Mouse (Mus musculus) heart, postnatal 0 days (tissue): ENCODE data around the gene Dlg2. TPM values are rescaled to one million over a fixed set of nuclear protein-coding genes. Genes with fewer than 3 reads are reported as not detected.

ENCODE experiments used
- ATAC-seq: fragments of 200-750 bp; cut with Nextera tagmentation; 2 replicates; pipeline ENCODE4 v1.8.0; 2017; ENCODE audit warnings: low read depth, moderate number of reproducible peaks, moderate library complexity; ENCODE audit not compliant: insufficient read depth
- DNase-seq: peaks from one replicate; pipeline ENCODE4 v3.0.0-alpha.2; 2016; ENCODE audit warnings: low spot score
- H3K27ac ChIP-seq: fragments of 300-500 bp; sonication (generic); 2 replicates; pipeline ENCODE4 v1.5.1; 2014; ENCODE audit warnings: low read depth, mild to moderate bottlenecking
- H3K27me3 ChIP-seq: fragments of 300-500 bp; sonication (generic); 2 replicates; pipeline ENCODE4 v1.6.1; 2014; ENCODE audit warnings: low read length, mixed read lengths; ENCODE audit not compliant: control insufficient read depth, insufficient read depth
- H3K36me3 ChIP-seq: fragments of 300-500 bp; sonication (generic); replicated peaks from 2 replicates; pipeline ENCODE4 v1.6.1; 2014; ENCODE audit warnings: low read length, mixed read lengths; ENCODE audit not compliant: control insufficient read depth, insufficient read depth
- H3K4me1 ChIP-seq: fragments of 300-500 bp; sonication (generic); 2 replicates; pipeline ENCODE4 v1.6.1; 2014; ENCODE audit warnings: antibody characterized with exemption; ENCODE audit not compliant: control insufficient read depth, insufficient read depth
- H3K4me2 ChIP-seq: fragments of 300-500 bp; sonication (generic); 2 replicates; pipeline ENCODE4 v1.6.1; 2014; ENCODE audit warnings: low read depth, mild to moderate bottlenecking, low read length, moderate library complexity
- H3K4me3 ChIP-seq: fragments of 300-500 bp; sonication (generic); 2 replicates; pipeline ENCODE4 v1.5.1; 2014; ENCODE audit warnings: low read depth, low read length
- H3K9ac ChIP-seq: fragments of 300-500 bp; sonication (generic); replicated peaks from 2 replicates; pipeline ENCODE4 v1.6.1; 2014; ENCODE audit warnings: low read depth, low read length, mixed read lengths
- H3K9me3 ChIP-seq: fragments of 300-500 bp; sonication (generic); replicated peaks from 2 replicates; pipeline ENCODE4 v1.6.1; 2016; ENCODE audit warnings: low read length; ENCODE audit not compliant: control insufficient read depth
- CTCF ChIP-seq: IDR thresholded peaks from 2 replicates; pipeline ENCODE4 v1.5.1; 2016; ENCODE audit warnings: antibody characterized with exemption, control low read depth, low read depth
- EP300 ChIP-seq: IDR thresholded peaks from 2 replicates; pipeline ENCODE4 v1.6.1; 2016; ENCODE audit warnings: antibody characterized with exemption, low read depth
- WGBS: fragments of 180-500 bp; shearing (Covaris S2); extraction: QIAGEN DNeasy Blood & Tissue Kit; methylation state at CpG from one replicate; pipeline ENCODE4 v1.1.7; 2014; 5-methylcytosine and 5-hydroxymethylcytosine counted together
- polyA plus RNA-seq: library from polyadenylated mRNA; unstranded; fragments of >200 nt; fragmentation: Nextera tagmentation; extraction: Ambion mirVana; gene quantifications from 2 replicates; pipeline ENCODE4 v1.2.1, GENCODE M21; 2015
- total RNA-seq: library from RNA; depleted of rRNA; stranded (reverse); fragments of >200 nt; gene quantifications from 2 replicates; pipeline ENCODE4 v1.2.3, GENCODE M21; 2014; ENCODE audit warnings: low replicate concordance

The Dlg2 gene
- total and polyA plus RNA-seq, 2 experiments from 2014 or later = 1.3 to 2.3 TPM

DNA sequence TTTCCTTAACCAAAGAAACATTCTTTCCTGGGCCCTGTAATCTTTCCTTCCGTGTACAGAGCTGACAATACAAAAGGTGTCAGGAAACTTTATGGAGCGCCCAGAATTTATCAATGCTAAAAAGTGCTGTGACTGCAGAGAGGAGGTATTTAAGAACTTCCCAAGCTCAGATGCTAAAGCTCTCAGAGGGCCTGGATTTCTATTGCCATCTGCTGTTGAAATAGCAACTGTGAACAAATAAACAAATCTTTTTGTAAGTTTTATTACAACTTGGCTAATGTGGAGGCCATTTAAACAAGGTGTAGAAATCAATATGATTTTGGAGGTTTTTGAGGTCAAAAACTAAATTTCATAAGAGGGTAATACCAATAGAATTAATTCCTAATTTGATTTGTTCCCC, 1570.8 kb downstream of the Dlg2 start:
- no peak overlapping the region for H3K4me3 ChIP-seq
- no peak overlapping the region for H3K9ac ChIP-seq
- 24% methylated on average over 2 of the region's 2 CpGs for WGBS
- ATAC-seq (no peak), DNase-seq (no peak)
- H3K4me2 ChIP-seq = no peak overlapping the region
- no peaks in the 10 kb centered on the region for H3K4me1 ChIP-seq
- no peak overlapping the region for H3K27ac ChIP-seq
- no peak for TF ChIP-seq EP300
- TF ChIP-seq CTCF = no peak
- H3K9me3 ChIP-seq = no peaks in the 10 kb centered on the region
- H3K36me3 ChIP-seq = no peaks in the 10 kb centered on the region
- H3K27me3 ChIP-seq = no peaks in the 10 kb centered on the region

- Histone ChIP-seq H3K9ac (no peak overlapping the region), H3K36me3 (no peaks in the 10 kb centered on the region), H3K4me3 (no peak overlapping the region), H3K4me1 (no peaks in the 10 kb centered on the region), H3K4me2 (no peak overlapping the region), H3K27me3 (no peaks in the 10 kb centered on the region), H3K9me3 (no peaks in the 10 kb centered on the region), H3K27ac (no peak overlapping the region)
- ATAC-seq (no peak), DNase-seq (no peak)
- WGBS = 74% methylated on average over 1 of the region's 1 CpGs
- no peak for TF ChIP-seq EP300
- TF ChIP-seq CTCF = no peak
These were observed 1572.4 kb downstream of the Dlg2 start for GRCm38 (mm10) chr7:92048876-92049275.

DNA sequence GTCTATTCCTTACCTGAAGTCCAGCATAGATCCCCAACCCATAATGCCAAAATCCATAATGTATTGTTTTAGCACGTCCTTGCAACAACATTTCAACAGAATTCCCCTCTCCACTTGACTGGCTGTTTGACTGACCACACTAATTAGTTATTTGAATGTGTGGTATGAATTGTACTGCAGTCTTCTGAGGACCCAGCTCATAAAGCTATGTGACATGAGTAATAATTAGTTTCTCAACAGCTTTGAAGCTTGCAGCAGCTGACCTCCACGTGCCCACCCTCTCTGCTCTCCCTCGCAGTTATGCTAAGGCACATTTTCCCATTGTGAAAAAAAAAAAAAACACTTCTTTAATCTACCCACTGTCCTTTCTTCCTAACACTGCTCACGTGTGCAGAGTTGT, 1590.4 kb downstream of the Dlg2 start:
- DNase-seq (no peak), ATAC-seq (no peak)
- H3K36me3 ChIP-seq = no peaks in the 10 kb centered on the region
- H3K4me3 ChIP-seq = no peak overlapping the region
- TF ChIP-seq EP300 (no peak), CTCF (no peak)
- H3K4me1 ChIP-seq = no peaks in the 10 kb centered on the region
- H3K27ac ChIP-seq = no peak overlapping the region
- no peaks in the 10 kb centered on the region for H3K9me3 ChIP-seq
- WGBS = 54% methylated on average over 4 of the region's 4 CpGs
- no peak overlapping the region for H3K9ac ChIP-seq
- no peaks in the 10 kb centered on the region for H3K27me3 ChIP-seq
- no peak overlapping the region for H3K4me2 ChIP-seq

DNA sequence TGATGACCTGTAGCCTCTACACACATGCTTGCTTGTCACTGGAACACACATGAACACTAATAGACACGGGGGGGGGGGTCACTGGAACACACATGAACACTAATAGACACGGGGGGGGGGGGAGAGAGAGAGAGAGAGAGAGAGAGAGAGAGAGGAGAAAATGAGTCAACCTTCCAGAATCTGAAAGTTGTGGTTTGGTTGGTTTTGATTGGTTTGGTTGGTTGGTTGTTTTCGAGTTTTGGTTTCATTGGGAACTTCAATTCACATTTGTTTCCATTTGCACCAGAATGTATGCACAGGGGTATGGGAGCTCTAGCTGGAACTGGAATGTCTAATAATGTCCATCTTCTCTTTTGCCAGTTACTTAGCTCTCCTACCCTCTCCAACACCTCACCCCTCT, 1611.0 kb downstream of the Dlg2 start:
- no peak overlapping the region for H3K27ac ChIP-seq
- TF ChIP-seq CTCF (no peak), EP300 (no peak)
- DNase-seq (no peak), ATAC-seq (no peak)
- H3K27me3 ChIP-seq = no peaks in the 10 kb centered on the region
- no peaks in the 10 kb centered on the region for H3K9me3 ChIP-seq
- H3K36me3 ChIP-seq = no peaks in the 10 kb centered on the region
- no peaks in the 10 kb centered on the region for H3K4me1 ChIP-seq
- H3K9ac ChIP-seq = no peak overlapping the region
- 43% methylated on average over 3 of the region's 3 CpGs for WGBS
- H3K4me3 ChIP-seq = no peak overlapping the region
- no peak overlapping the region for H3K4me2 ChIP-seq

GRCm38 (mm10) chr7:92093860-92094259, 1617.4 kb downstream of the Dlg2 start:
- TF ChIP-seq EP300 (no peak), CTCF (peak; percentile 86)
- H3K9me3 ChIP-seq = no peaks in the 10 kb centered on the region
- no peaks in the 10 kb centered on the region for H3K27me3 ChIP-seq
- no peaks in the 10 kb centered on the region for H3K4me1 ChIP-seq
- H3K4me3 ChIP-seq = no peak overlapping the region
- WGBS = 1% methylated on average over 3 of the region's 3 CpGs
- H3K27ac ChIP-seq = no peak overlapping the region
- ATAC-seq (peak; percentile 51; the same call in 1 of the 2 replicates), DNase-seq (peak; percentile 67)
- no peaks in the 10 kb centered on the region for H3K36me3 ChIP-seq
- H3K9ac ChIP-seq = no peak overlapping the region
- H3K4me2 ChIP-seq = no peak overlapping the region

DNA sequence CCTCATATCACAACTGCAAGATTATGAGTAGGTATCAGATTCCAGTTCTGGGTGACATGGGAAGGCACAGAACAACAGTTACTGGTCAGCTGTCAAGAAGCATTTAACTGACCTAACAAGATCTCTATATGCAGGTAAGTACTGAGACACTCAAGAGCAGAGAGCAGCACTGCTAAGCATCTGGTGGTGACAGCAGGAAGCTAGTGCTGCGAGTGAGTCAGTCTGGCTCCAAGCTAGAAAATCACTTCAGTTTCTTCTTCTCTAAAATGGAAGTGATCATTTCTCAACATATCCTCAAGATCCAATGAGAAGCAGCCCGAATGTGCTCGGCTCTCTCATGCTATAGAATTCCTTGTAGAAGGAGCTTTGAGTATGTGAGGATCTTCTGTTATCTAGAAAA, 1618.7 kb downstream of the Dlg2 start:
- Histone ChIP-seq H3K27me3 (no peaks in the 10 kb centered on the region), H3K4me2 (no peak overlapping the region), H3K9ac (no peak overlapping the region), H3K36me3 (no peaks in the 10 kb centered on the region), H3K4me1 (no peaks in the 10 kb centered on the region), H3K9me3 (no peaks in the 10 kb centered on the region), H3K4me3 (no peak overlapping the region), H3K27ac (no peak overlapping the region)
- no peak for DNase-seq
- WGBS = 40% methylated on average over 3 of the region's 3 CpGs
- ATAC-seq = no peak
- TF ChIP-seq CTCF (no peak), EP300 (no peak)
